Mouse (Mus musculus) myocyte (in vitro differentiated cells): Measurements from ENCODE around the gene Icam1. TPM values are rescaled to one million over a fixed set of nuclear protein-coding genes. Genes with fewer than 3 reads are reported as not detected.

Source experiments
- H3K27me3 ChIP-seq: one replicate; pipeline ENCODE4 v1.6.1; 2011; ENCODE audit not compliant: control insufficient read depth, insufficient read depth, insufficient read length
- H3K36me3 ChIP-seq: one replicate; pipeline ENCODE4 v1.6.1; 2011; ENCODE audit not compliant: control insufficient read depth, insufficient read depth
- H3K4me2 ChIP-seq: one replicate; pipeline ENCODE4 v1.6.1; 2011; ENCODE audit warnings: low read depth, control low read depth
- H3K4me3 ChIP-seq: one replicate; pipeline ENCODE4 v1.5.1; 2011; ENCODE audit warnings: mild to moderate bottlenecking, control low read depth, moderate library complexity
- H3K79me2 ChIP-seq: one replicate; pipeline ENCODE4 v1.6.1; 2011; ENCODE audit not compliant: control insufficient read depth, insufficient read depth
- H3ac ChIP-seq: one replicate; pipeline ENCODE4 v1.6.1; 2011; ENCODE audit not compliant: control insufficient read depth, insufficient read length
- CEBPB ChIP-seq: IDR thresholded peaks from 2 replicates; pipeline ENCODE4 v1.6.1; 2011; ENCODE audit warnings: mild to moderate bottlenecking, moderate library complexity; ENCODE audit not compliant: poor library complexity, insufficient read depth, severe bottlenecking
- E2F4 ChIP-seq: IDR thresholded peaks from one replicate; pipeline ENCODE4 v1.6.1; 2011; ENCODE audit warnings: mild to moderate bottlenecking, control low read depth, moderate library complexity; ENCODE audit not compliant: insufficient read depth
- MAX ChIP-seq: IDR thresholded peaks from one replicate; pipeline ENCODE4 v1.6.1; 2011; ENCODE audit warnings: low read depth, mild to moderate bottlenecking, control low read depth
- MYOD1 ChIP-seq, 3 experiments: IDR thresholded peaks; one replicate each; pipeline ENCODE4 v1.6.1; 2011; ENCODE audit warnings: control low read depth in 2 of 3, low read depth in 2 of 3, mild to moderate bottlenecking in 2 of 3, moderate library complexity in 1 of 3; ENCODE audit not compliant: insufficient read length in 2 of 3, control insufficient read depth in 1 of 3
- MYOG ChIP-seq, 3 experiments: IDR thresholded peaks; one replicate each; pipeline ENCODE4 v1.6.1; 2011; ENCODE audit warnings: control low read depth in 2 of 3, low read depth in 2 of 3, mild to moderate bottlenecking in 2 of 3; ENCODE audit not compliant: insufficient read length in 2 of 3, control insufficient read depth in 1 of 3, insufficient read depth in 1 of 3
- POLR2A ChIP-seq: IDR thresholded peaks from one replicate; pipeline ENCODE4 v1.6.1; 2011; ENCODE audit warnings: low read depth, mild to moderate bottlenecking, control low read depth, moderate library complexity; ENCODE audit not compliant: insufficient read length
- POLR2AphosphoS2 ChIP-seq: IDR thresholded peaks from one replicate; pipeline ENCODE4 v1.6.1; 2011; ENCODE audit warnings: low read depth, control low read depth; ENCODE audit not compliant: insufficient read length
- REST ChIP-seq: IDR thresholded peaks from one replicate; pipeline ENCODE4 v1.6.1; 2011; ENCODE audit warnings: mild to moderate bottlenecking, control low read depth, moderate library complexity; ENCODE audit not compliant: insufficient read depth, insufficient read length
- SRF ChIP-seq: IDR thresholded peaks from one replicate; pipeline ENCODE4 v1.6.1; 2011; ENCODE audit warnings: low read depth; ENCODE audit not compliant: control insufficient read depth, insufficient read length
- TCF12 ChIP-seq: IDR thresholded peaks from one replicate; pipeline ENCODE4 v1.6.1; 2011; ENCODE audit warnings: mild to moderate bottlenecking, control low read depth; ENCODE audit not compliant: poor library complexity, insufficient read depth, severe bottlenecking
- TCF3 ChIP-seq: IDR thresholded peaks from one replicate; pipeline ENCODE4 v1.6.1; 2011; ENCODE audit warnings: low read depth, control low read depth; ENCODE audit not compliant: insufficient read length
- USF1 ChIP-seq: IDR thresholded peaks from one replicate; pipeline ENCODE4 v1.6.1; 2011; ENCODE audit warnings: low read depth, mild to moderate bottlenecking, control low read depth, moderate library complexity
- polyA plus RNA-seq: library from polyadenylated mRNA; unstranded; fragments of >200 nt; fragmentation: generic; extraction: Trizol; gene quantifications from one replicate; pipeline ENCODE4 v1.2.1, GENCODE M21; 2012; ENCODE audit warnings: missing spikeins

Icam1 gene
- polyA plus RNA-seq, 1 experiment, result 0.06 TPM

- H3K36me3 ChIP-seq, result no peaks in the 10 kb centered on the region
- peak within 1 kb of the TSS; percentile 24 for H3ac ChIP-seq
- H3K79me2 ChIP-seq, result peaks cover 26% of the 10 kb centered on the region
- no peaks in the 10 kb centered on the region for H3K27me3 ChIP-seq
- TF ChIP-seq USF1 (no peak), POLR2A (peak; percentile 58), MYOD1 (IDR thresholded peaks at IDR 0.05; ENCODE audit: control insufficient read depth in 1 of 3, insufficient read length in 2 of 3, low read depth in 2 of 3) (no peak), CEBPB (no peak), POLR2AphosphoS2 (peak; percentile 59), TCF3 (no peak), E2F4 (no peak), REST (no peak), MAX (no peak), SRF (no peak), TCF12 (no peak), MYOG (IDR thresholded peaks at IDR 0.05; ENCODE audit: control insufficient read depth in 1 of 3, insufficient read depth in 1 of 3, insufficient read length in 2 of 3, low read depth in 2 of 3) (no peak)
- H3K4me2 ChIP-seq, result peak within 1 kb of the TSS; percentile 95
- H3K4me3 ChIP-seq, result peak within 1 kb of the TSS; percentile 63
These were observed 39.4 kb upstream of the Icam1 start, which contains the start of gene S1pr2 for GRCm38 (mm10) chr9:20976216-20976960. Gene S1pr2, minus strand, starts transcription at chr9:20976781.

DNA sequence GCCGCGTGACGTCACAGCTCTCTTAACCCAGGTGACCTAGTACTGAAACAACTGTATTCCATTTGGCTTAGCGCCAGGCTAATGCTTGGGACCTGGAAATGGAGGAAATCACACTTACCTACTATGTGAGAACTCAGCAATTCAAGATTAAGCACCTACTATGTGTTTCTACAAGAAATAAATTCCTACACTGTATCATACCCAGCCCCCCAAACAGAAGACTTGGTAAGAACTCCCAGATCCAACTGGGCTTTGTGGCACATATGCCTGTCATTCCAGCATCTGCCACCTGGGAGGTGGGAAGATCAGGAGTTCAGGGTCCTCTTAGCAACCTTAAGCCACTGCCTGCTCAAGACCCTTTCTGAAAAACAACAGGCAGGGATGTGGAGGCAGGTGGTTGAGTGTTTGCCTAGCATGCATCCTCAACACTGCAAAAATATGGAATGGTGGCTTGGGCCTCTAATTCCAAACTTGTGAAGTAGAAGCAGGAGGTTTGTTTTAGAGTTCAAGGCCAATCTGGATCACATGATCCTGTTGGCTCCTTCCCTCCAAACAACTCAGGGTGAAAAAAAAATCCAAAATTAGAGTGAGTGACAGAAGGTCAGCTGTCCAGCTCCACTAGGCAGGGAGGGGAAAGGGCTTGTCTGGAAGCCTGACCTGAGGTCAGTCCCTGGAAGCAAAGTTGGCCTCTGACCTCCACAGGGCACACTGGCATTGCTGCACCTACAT lies 38.7 kb upstream of the Icam1 start:
- H3K36me3 ChIP-seq, result no peaks in the 10 kb centered on the region
- peak overlapping the region; percentile 24 for H3ac ChIP-seq
- peak overlapping the region; percentile 63 for H3K4me3 ChIP-seq
- H3K4me2 ChIP-seq, result peak overlapping the region; percentile 95
- peaks cover 26% of the 10 kb centered on the region for H3K79me2 ChIP-seq
- TF ChIP-seq TCF3, result no peak
- no peak for TF ChIP-seq TCF12
- TF ChIP-seq MYOG (IDR thresholded peaks at IDR 0.05; ENCODE audit: control insufficient read depth in 1 of 3, insufficient read depth in 1 of 3, insufficient read length in 2 of 3, low read depth in 2 of 3), result no peak
- no peak for TF ChIP-seq USF1
- no peak for TF ChIP-seq CEBPB
- TF ChIP-seq POLR2A, result no peak
- no peak for TF ChIP-seq REST
- no peak for TF ChIP-seq MAX
- TF ChIP-seq POLR2AphosphoS2, result no peak
- no peak for TF ChIP-seq E2F4
- no peak for TF ChIP-seq SRF
- no peak for TF ChIP-seq MYOD1 (IDR thresholded peaks at IDR 0.05; ENCODE audit: control insufficient read depth in 1 of 3, insufficient read length in 2 of 3, low read depth in 2 of 3)
- H3K27me3 ChIP-seq, result no peaks in the 10 kb centered on the region

- no peaks in the 10 kb centered on the region for H3K36me3 ChIP-seq
- H3ac ChIP-seq, result no peak overlapping the region
- no peak overlapping the region for H3K4me3 ChIP-seq
- H3K4me2 ChIP-seq, result no peak overlapping the region
- peaks cover 18% of the 10 kb centered on the region for H3K79me2 ChIP-seq
- TF ChIP-seq SRF, result no peak
- no peak for TF ChIP-seq USF1
- no peak for TF ChIP-seq POLR2AphosphoS2
- no peak for TF ChIP-seq TCF12
- no peak for TF ChIP-seq E2F4
- TF ChIP-seq CEBPB, result no peak
- TF ChIP-seq MYOG (IDR thresholded peaks at IDR 0.05; ENCODE audit: control insufficient read depth in 1 of 3, insufficient read depth in 1 of 3, insufficient read length in 2 of 3, low read depth in 2 of 3), result no peak
- no peak for TF ChIP-seq MYOD1 (IDR thresholded peaks at IDR 0.05; ENCODE audit: control insufficient read depth in 1 of 3, insufficient read length in 2 of 3, low read depth in 2 of 3)
- TF ChIP-seq POLR2A, result no peak
- no peak for TF ChIP-seq REST
- TF ChIP-seq TCF3, result no peak
- TF ChIP-seq MAX, result no peak
- H3K27me3 ChIP-seq, result no peaks in the 10 kb centered on the region
These were observed 37.2 kb upstream of the Icam1 start for GRCm38 (mm10) chr9:20978409-20979095.

DNA sequence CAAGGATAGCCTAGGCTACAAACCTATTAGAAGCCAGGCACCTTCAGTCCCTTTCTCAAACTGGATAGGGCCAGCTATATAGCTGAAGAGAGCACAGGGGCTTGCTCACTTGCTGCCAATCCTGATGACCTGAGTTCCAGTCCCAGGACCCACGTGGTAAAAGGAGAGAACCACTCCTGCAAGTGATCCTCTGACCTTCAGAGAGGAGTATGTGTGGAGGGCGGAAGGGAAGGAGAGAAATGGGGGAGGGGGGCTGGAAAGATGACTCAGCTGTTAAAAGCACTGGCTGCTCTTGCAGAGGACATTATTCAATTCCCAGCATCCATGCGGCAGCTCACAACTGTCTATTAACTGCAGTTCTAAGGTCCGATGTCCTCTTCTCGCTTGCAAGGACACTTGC lies 36.6 kb upstream of the Icam1 start:
- no peaks in the 10 kb centered on the region for H3K27me3 ChIP-seq
- H3K36me3 ChIP-seq, result no peaks in the 10 kb centered on the region
- TF ChIP-seq MAX, result no peak
- TF ChIP-seq POLR2AphosphoS2, result no peak
- TF ChIP-seq MYOG (IDR thresholded peaks at IDR 0.05; ENCODE audit: control insufficient read depth in 1 of 3, insufficient read depth in 1 of 3, insufficient read length in 2 of 3, low read depth in 2 of 3), result no peak
- TF ChIP-seq TCF3, result no peak
- no peak for TF ChIP-seq TCF12
- no peak for TF ChIP-seq MYOD1 (IDR thresholded peaks at IDR 0.05; ENCODE audit: control insufficient read depth in 1 of 3, insufficient read length in 2 of 3, low read depth in 2 of 3)
- no peak for TF ChIP-seq E2F4
- TF ChIP-seq USF1, result no peak
- no peak for TF ChIP-seq CEBPB
- no peak for TF ChIP-seq POLR2A
- TF ChIP-seq REST, result no peak
- TF ChIP-seq SRF, result no peak

More for the DNA sequence above, 36.6 kb upstream of the Icam1 start:
- H3ac ChIP-seq, result no peak overlapping the region
- H3K4me2 ChIP-seq, result no peak overlapping the region
- H3K4me3 ChIP-seq, result no peak overlapping the region
- peaks cover 14% of the 10 kb centered on the region for H3K79me2 ChIP-seq
